Mouse (Mus musculus) ES-Bruce4 (cell line): Measurements from ENCODE around the gene Krt76.

Experiments used
- CTCF ChIP-seq: IDR thresholded peaks from one replicate; pipeline ENCODE4 v1.8.1; 2011; ENCODE audit warnings: low read depth, low read length
- EP300 ChIP-seq: IDR thresholded peaks from 2 replicates; pipeline ENCODE4 v1.6.1; 2011; ENCODE audit warnings: low read depth, low read length; ENCODE audit not compliant: insufficient read depth
- POLR2A ChIP-seq: IDR thresholded peaks from one replicate; pipeline ENCODE4 v1.8.1; 2011; ENCODE audit warnings: low read length; ENCODE audit not compliant: insufficient read depth

- no peak for TF ChIP-seq POLR2A
- no peak for TF ChIP-seq CTCF
- TF ChIP-seq EP300: no peak
Measured at GRCm38 (mm10) chr15:101852571-101852970, 40.1 kb downstream of the Krt76 start.
